Mouse (Mus musculus): ENCODE data around the gene Ngly1.

Gene Ngly1

GRCm38 (mm10) chr14:16249171-16249874 lies at the start of gene Ngly1, which contains the start of gene Oxsm:
Gene Ngly1, plus strand, starts transcription at chr14:16249280.
Gene Oxsm, minus strand, starts transcription at chr14:16249808.
- peak; percentile 80 to 83 for DNase-seq (ENCODE audit: low spot score in 2 of 2)

GRCm38 (mm10) chr14:16200220-16200912 lies 48.7 kb upstream of the Ngly1 start:
- no peak for DNase-seq (ENCODE audit: low spot score in 2 of 2)

GRCm38 (mm10) chr14:16200969-16201638 lies 48.0 kb upstream of the Ngly1 start:
- DNase-seq (ENCODE audit: low spot score in 2 of 2): no peak

GRCm38 (mm10) chr14:16201673-16202072 lies 47.4 kb upstream of the Ngly1 start:
- DNase-seq (ENCODE audit: low spot score in 2 of 2): no peak

- DNase-seq (ENCODE audit: low spot score in 2 of 2): no peak
These were observed 41.4 kb upstream of the Ngly1 start for GRCm38 (mm10) chr14:16207722-16208121.

GRCm38 (mm10) chr14:16219015-16219414 lies 30.1 kb upstream of the Ngly1 start:
- DNase-seq (ENCODE audit: low spot score in 2 of 2): no peak

- no peak for DNase-seq (ENCODE audit: low spot score in 2 of 2)
These were observed 19.7 kb upstream of the Ngly1 start for GRCm38 (mm10) chr14:16229395-16229794.

GRCm38 (mm10) chr14:16230581-16230980 lies 18.5 kb upstream of the Ngly1 start:
- DNase-seq (ENCODE audit: low spot score in 2 of 2): no peak

- no peak for DNase-seq (ENCODE audit: low spot score in 2 of 2)
These were observed 15.6 kb upstream of the Ngly1 start for GRCm38 (mm10) chr14:16233515-16233914.

- no peak for DNase-seq (ENCODE audit: low spot score in 2 of 2)
These were observed 12.6 kb upstream of the Ngly1 start for GRCm38 (mm10) chr14:16236466-16236865.

- DNase-seq (ENCODE audit: low spot score in 2 of 2): peak in 1 of 2 experiments; percentile 2
These were observed 6.8 kb upstream of the Ngly1 start for GRCm38 (mm10) chr14:16242193-16242815.

GRCm38 (mm10) chr14:16242947-16243602 lies 6.0 kb upstream of the Ngly1 start:
- peak; percentile 91 to 92 for DNase-seq (ENCODE audit: low spot score in 2 of 2)

GRCm38 (mm10) chr14:16243603-16244209 lies 5.4 kb upstream of the Ngly1 start:
- DNase-seq (ENCODE audit: low spot score in 2 of 2): peak; percentile 8 to 20

GRCm38 (mm10) chr14:16244370-16244769 lies 4.7 kb upstream of the Ngly1 start:
- DNase-seq (ENCODE audit: low spot score in 2 of 2): no peak

GRCm38 (mm10) chr14:16245127-16245526 lies 4.0 kb upstream of the Ngly1 start:
- no peak for DNase-seq (ENCODE audit: low spot score in 2 of 2)

- no peak for DNase-seq (ENCODE audit: low spot score in 2 of 2)
These were observed 2.7 kb upstream of the Ngly1 start for GRCm38 (mm10) chr14:16246340-16246912.

GRCm38 (mm10) chr14:16248135-16248534 lies 945 bp upstream of the Ngly1 start:
- DNase-seq (ENCODE audit: low spot score in 2 of 2): no peak

GRCm38 (mm10) chr14:16248603-16249157 lies 400 bp upstream of the Ngly1 start:
- no peak for DNase-seq (ENCODE audit: low spot score in 2 of 2)

- DNase-seq (ENCODE audit: low spot score in 2 of 2): no peak
These were observed 1.0 kb downstream of the Ngly1 start for GRCm38 (mm10) chr14:16250099-16250498.

- no peak for DNase-seq (ENCODE audit: low spot score in 2 of 2)
These were observed 6.7 kb downstream of the Ngly1 start for GRCm38 (mm10) chr14:16255745-16256144.

All from urinary bladder, postnatal 36 days (tissue).